Mouse (Mus musculus) skeletal muscle tissue, postnatal 0 days (tissue): Measurements from ENCODE around the gene Rom1. TPM values are rescaled to one million over a fixed set of nuclear protein-coding genes. Genes with fewer than 3 reads are reported as not detected.

Experiments used
- microRNA-seq, 2 experiments: library from miRNA; unstranded; fragments of <30 nt; microRNA quantifications; one replicate each; pipeline ENCODE4; 2016
- polyA plus RNA-seq: library from polyadenylated mRNA; unstranded; fragments of >200 nt; fragmentation: Nextera tagmentation; extraction: Ambion mirVana; gene quantifications from 2 replicates; pipeline ENCODE4 v1.2.1, GENCODE M21; 2015

Rom1 gene
- 3.1 and 3.5 TPM in 2 replicates for polyA plus RNA-seq

DNA sequence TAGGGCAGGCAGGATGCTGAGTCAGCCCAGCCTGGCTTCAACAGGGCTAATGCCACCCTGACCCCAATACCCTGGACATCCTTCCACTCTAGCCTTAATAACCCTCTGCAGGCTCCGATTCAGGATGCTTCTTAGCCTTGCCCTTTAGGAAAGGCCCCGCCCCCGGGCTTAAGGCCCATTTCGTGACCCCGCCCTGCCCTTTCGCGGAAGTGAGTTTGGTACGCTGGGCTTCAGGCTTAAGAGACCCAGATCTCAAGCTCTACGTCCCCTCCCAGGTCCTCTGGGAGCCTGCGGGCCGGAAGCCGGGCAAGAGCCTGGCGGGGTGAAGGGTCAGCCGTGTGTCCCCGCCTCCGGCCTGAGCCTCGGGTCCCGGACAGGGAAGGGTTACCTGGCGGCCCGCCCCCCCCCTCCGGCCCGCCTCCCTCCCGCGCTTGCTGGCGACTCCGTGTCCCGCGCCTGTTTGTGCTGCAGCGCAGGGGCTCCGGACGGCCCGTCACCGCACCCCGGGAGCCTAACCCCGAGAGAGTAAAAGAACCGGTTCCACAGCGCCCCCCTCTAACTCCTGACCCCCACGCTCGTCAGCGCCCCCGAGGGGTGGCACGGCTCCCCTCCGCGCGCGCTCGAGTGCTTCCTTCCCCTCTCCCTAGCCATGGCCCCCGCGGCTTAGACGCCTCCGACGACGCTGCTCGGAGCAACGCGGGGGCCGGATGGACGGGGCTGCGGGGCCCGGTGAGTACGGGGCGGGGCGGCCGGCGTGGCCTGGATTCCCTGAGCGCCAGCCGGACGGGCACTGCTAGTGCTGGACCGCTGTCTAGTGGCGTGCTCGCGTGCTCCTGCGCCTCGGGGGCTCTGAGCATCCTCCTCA lies at the start of gene Rom1, which contains the start of gene Eml3:
Rom1 (minus strand) TSS at position 133 of the 865 bp plus-strand sequence.
Eml3 (plus strand) TSS at position 329 of the 865 bp plus-strand sequence.

DNA sequence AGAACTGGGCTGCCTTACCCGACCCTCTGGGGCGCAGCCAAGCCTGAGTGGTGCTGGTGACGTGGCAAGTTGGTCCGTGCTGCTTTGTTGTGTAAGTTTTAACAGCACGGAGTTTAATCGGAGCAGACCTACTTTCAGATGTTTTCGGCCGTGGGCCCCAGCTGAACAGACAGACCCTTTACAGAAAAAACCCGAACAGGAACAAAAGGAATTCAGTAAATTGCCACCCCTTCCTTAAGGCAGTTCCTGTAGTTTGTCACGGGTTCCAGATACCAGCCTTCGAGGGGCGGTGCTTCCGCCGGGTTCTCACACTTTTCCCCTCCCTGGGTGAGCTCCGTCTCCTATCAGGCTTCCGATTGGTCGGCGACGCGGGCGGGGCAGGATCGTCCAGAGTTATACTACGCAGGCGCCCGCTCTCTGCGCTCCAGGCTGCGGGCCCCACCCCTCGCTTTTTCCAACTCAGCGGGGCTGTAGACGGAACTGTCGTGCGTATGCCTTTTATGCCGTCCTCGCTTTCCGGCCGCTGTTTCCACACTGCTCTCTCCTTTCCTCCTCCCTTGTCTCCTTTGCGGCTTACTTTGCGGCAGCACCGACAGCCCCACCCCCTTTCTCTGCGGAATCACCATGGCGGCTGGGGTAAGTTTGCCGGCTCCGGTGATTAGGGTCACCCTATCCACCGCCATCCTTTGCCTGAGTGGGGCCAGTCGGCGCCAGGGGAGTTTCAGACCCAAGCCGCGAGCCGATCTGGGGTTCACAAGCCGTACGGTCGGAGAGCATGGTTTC lies 37.6 kb upstream of the Rom1 start, which contains the start of gene Eef1g:
Eef1g (plus strand) TSS at position 452 of the 783 bp plus-strand sequence.

GRCm38 (mm10) chr19:8953135-8954039 lies 24.2 kb upstream of the Rom1 start, which contains the start of gene Tut1:
Tut1 (plus strand) TSS chr19:8953847.

DNA sequence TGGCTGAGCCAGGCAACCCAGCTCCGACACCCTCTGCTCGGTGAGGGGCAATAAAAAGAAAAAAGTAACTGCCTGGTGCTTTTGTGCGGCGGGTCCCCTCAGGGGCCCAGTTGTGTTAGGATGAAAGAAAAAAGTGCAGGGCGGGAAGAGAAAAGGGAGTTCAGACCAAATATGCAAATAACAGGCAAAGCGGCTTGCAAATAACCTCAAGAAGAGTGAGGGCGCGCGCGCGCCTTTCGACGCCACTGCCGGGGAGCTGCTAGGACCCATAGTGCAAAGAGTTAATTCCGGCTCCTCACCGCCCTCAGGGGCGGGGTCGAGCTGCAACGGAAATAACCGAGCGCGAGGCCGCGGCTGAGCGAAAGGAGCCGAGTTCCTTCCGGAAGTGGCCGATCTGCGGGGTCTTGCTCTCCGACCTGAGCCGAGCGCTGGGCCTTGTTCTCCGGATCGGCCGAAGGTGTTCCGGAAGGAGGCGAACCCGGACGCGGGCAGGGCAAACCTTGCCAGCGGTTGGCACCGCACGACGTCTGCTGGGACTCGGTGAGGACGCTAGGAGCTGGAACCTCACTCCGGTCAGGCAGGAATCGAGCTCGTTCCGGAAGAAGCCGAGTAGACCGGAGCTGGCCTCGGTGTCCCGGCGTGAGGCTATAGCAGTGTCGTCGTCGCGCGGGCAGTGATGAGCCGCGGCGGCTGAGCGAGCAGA lies 12.5 kb upstream of the Rom1 start, which contains the start of gene Mta2:
Mta2 (plus strand) TSS at position 361 of the 703 bp plus-strand sequence.

DNA sequence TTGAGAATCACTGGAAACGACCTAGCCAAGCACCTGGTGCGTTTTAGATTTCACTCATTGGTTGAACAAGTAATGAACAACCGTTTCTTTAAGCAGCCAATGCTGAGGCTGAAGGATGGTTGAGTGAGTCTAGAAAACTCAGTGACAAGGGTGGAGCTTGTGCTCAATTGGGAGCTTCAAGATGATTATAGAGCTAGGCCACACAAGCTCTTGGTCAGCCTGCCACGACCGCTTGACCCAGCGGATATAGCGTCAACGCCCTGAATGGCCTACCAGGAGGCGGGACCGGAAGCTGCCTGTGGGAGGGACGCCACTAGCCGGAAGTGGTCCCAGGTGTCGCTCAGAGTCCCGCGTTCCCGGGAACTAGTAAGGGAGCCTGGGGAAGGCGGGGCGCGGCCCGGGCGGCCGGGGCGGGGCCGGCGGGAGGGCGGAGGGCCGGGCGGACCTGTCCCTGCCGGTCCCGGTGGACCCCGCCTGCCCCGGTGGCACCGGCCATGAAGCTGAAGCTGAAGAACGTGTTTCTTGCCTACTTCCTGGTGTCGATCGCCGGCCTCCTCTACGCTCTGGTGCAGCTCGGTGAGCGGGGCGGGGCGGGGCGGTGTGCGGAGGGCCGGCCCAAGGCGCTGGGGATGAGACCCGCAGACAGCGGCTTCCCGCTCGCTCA lies 9.0 kb downstream of the Rom1 start, which contains the start of gene B3gat3:
B3gat3 (plus strand) TSS at position 302 of the 664 bp plus-strand sequence.

DNA sequence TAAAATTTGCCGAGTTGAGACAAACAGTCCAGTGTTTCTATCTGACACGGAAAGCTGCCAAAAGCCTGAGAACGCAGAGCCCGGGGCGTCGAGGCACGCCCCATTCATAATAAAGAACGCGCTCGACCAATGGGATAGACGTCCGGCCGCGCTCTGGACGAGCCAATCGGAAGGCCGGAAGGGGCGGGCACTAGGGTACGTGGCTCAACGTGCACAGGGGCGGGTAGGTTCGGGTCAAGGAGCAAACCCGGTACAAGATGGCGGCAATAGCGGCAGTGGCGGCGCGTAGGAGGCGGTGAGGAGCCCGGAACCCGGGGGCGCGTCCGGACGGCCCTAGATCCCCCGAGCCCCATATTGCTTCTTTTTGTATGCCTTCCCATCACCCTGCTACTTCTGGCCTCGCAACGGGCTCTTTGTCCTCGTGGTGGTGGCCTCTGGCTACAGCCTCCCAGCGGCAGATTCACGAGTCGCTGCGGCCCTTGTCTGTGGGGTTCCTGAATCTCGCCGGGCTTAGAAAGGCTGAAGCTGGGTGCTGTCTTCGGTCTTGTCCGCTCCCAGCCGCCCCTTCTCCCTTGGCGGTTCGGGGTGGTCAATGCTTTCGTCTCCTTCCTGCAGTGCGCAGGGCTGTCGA lies 31.2 kb downstream of the Rom1 start, which contains the start of gene Ganab:
Ganab (plus strand) TSS at position 207 of the 631 bp plus-strand sequence.

GRCm38 (mm10) chr19:8892829-8893766 lies 36.1 kb downstream of the Rom1 start, which contains the start of gene Ints5:
Ints5 (plus strand) TSS chr19:8893005.

GRCm38 (mm10) chr19:8888511-8889385 lies 40.4 kb downstream of the Rom1 start, which contains the start of the genes 1810009A15Rik and Gm49416:
1810009A15Rik (plus strand) TSS chr19:8888853.
Gm49416 (plus strand) TSS chr19:8888926.

DNA sequence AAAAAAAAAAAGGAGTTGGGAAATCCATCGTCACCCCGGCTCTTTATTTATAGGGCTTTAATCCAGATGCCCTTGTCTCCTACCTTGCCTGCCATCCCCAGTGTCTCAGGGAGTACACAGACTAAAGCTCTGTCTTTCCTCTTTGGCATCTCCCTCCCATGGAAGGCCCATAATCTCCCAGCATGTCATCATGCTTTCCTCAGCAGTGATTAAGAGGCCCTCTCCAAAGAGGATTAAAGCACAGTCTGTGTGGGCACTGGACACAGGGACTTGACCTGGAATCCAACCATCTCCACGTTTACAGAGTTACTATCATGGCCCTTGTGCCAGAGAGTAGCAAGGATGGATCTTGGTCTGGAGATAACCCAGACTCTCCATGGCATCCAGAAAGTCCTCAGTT lies 45.5 kb downstream of the Rom1 start, which contains the start of the genes Lbhd1 and Gm49403:
Lbhd1 (plus strand) TSS at position 117 of the 400 bp plus-strand sequence.
Gm49403 (plus strand) TSS at position 315 of the 400 bp plus-strand sequence.

GRCm38 (mm10) chr19:8880311-8881033 lies 48.7 kb downstream of the Rom1 start, which contains the start of gene Uqcc3:
Uqcc3 (minus strand) TSS chr19:8880923.

Small RNA genes lying within 50 kb of the gene (microRNA-seq; reads per million reads assigned to microRNA genes)
- 0 to 0.21 reads per million in 2 experiments for gene Mir5136

Other genes starting within 250 kb of the Rom1 start
- gene Slc3a2, start 206.0 kb downstream of the Rom1 start, polyA plus RNA-seq = 43.4 and 65.1 TPM in 2 replicates
- 39.3 and 41.2 TPM in 2 replicates for gene Wdr74, start 193.5 kb downstream of the Rom1 start, polyA plus RNA-seq
- gene 1700092M07Rik, start 188.6 kb downstream of the Rom1 start, polyA plus RNA-seq = 0.66 TPM in 1 of 2 replicates, not detected in the other
- 66.0 and 69.0 TPM in 2 replicates for gene Stx5a, start 187.9 kb downstream of the Rom1 start, polyA plus RNA-seq
- gene Nxf1, start 172.3 kb downstream of the Rom1 start, polyA plus RNA-seq = 54.0 and 56.1 TPM in 2 replicates
- 154 and 161 TPM in 2 replicates for gene Tmem223, start 158.4 kb downstream of the Rom1 start, polyA plus RNA-seq
- gene Tmem179b, start 154.9 kb downstream of the Rom1 start, polyA plus RNA-seq = 45.0 and 52.0 TPM in 2 replicates
- gene Taf6l, start 142.9 kb downstream of the Rom1 start, polyA plus RNA-seq = 13.8 and 14.2 TPM in 2 replicates
- gene Polr2g, start 130.8 kb downstream of the Rom1 start, polyA plus RNA-seq = 106 and 107 TPM in 2 replicates
- gene Zbtb3, start 126.8 kb downstream of the Rom1 start, polyA plus RNA-seq = 1.4 and 1.6 TPM in 2 replicates
- gene Ttc9c, start 110.0 kb downstream of the Rom1 start, polyA plus RNA-seq = 18.6 and 18.7 TPM in 2 replicates
- 2.9 and 3.4 TPM in 2 replicates for gene Hnrnpul2, start 109.3 kb downstream of the Rom1 start, polyA plus RNA-seq
- not detected in 2 replicates for gene AC129217.1, start 99.6 kb downstream of the Rom1 start, polyA plus RNA-seq
- gene Bscl2, start 91.9 kb downstream of the Rom1 start, polyA plus RNA-seq = 25.2 and 79.5 TPM in 2 replicates
- 0.43 and 0.46 TPM in 2 replicates for gene Gng3, start 90.2 kb downstream of the Rom1 start, polyA plus RNA-seq
- 8.7 and 11.7 TPM in 2 replicates for gene Lrrn4cl, start 78.6 kb downstream of the Rom1 start, polyA plus RNA-seq
- 164 and 180 TPM in 2 replicates for gene Ubxn1, start 57.9 kb downstream of the Rom1 start, polyA plus RNA-seq
- gene Uqcc3, start 48.4 kb downstream of the Rom1 start, polyA plus RNA-seq = 91.7 and 93.1 TPM in 2 replicates
- gene Lbhd1, start 45.6 kb downstream of the Rom1 start, polyA plus RNA-seq = 28.4 and 33.6 TPM in 2 replicates
- gene Gm49403, start 45.4 kb downstream of the Rom1 start, polyA plus RNA-seq = not detected in 2 replicates
- gene 1810009A15Rik, start 40.5 kb downstream of the Rom1 start, polyA plus RNA-seq = 34.6 and 42.1 TPM in 2 replicates
- gene Gm49416, start 40.4 kb downstream of the Rom1 start, polyA plus RNA-seq = not detected in 2 replicates
- gene Ints5, start 36.4 kb downstream of the Rom1 start, polyA plus RNA-seq = 14.6 and 15.7 TPM in 2 replicates
- gene Ganab, start 31.3 kb downstream of the Rom1 start, polyA plus RNA-seq = 23.3 and 26.7 TPM in 2 replicates
- 25.2 and 29.5 TPM in 2 replicates for gene B3gat3, start 9.0 kb downstream of the Rom1 start, polyA plus RNA-seq
- 12.5 and 14.2 TPM in 2 replicates for gene Eml3, start 196 bp upstream of the Rom1 start, polyA plus RNA-seq
- gene Mta2, start 12.5 kb upstream of the Rom1 start, polyA plus RNA-seq = 51.8 and 59.1 TPM in 2 replicates
- gene Tut1, start 24.5 kb upstream of the Rom1 start, polyA plus RNA-seq = 13.4 and 14.3 TPM in 2 replicates
- 377 and 401 TPM in 2 replicates for gene Eef1g, start 37.7 kb upstream of the Rom1 start, polyA plus RNA-seq
- gene Ahnak, start 59.9 kb upstream of the Rom1 start, polyA plus RNA-seq = 65.9 and 67.3 TPM in 2 replicates
- 1.4 and 2.8 TPM in 2 replicates for gene Scgb1a1, start 158.6 kb upstream of the Rom1 start, polyA plus RNA-seq
- 10.7 and 14.1 TPM in 2 replicates for gene Asrgl1, start 206.3 kb upstream of the Rom1 start, polyA plus RNA-seq